Mouse (Mus musculus) cerebellum, adult 8-10 months (tissue): ENCODE data around the gene F13a1.

Experiments used
- DNase-seq: peaks from one replicate; pipeline ENCODE4 v3.0.0; 2022

The F13a1 gene

DNA sequence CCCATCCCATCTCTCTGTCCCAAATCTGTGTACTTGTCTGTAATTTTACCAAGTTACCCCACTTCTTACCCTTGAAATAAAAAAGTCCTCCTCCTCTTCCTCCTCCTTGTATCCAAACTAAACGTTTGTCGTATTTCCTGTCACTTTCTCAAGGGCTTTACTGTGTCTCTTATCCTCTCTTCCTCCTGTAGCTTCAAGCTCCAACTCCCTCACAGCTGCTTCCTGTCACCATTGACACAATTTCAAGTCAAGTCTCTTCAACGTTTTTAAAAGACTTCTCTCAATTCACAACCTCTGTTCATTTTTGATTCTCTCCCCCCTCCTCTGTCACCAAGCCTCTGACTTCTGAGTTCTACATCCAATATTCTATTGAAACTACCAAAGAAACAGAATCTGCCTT lies at the start of gene F13a1:
TSS of gene F13a1 (minus strand) at position 119 of the 400 bp plus-strand sequence.
- DNase-seq: no peak

GRCm38 (mm10) chr13:37091620-37092019 lies 41.6 kb upstream of the F13a1 start:
- no peak for DNase-seq

DNA sequence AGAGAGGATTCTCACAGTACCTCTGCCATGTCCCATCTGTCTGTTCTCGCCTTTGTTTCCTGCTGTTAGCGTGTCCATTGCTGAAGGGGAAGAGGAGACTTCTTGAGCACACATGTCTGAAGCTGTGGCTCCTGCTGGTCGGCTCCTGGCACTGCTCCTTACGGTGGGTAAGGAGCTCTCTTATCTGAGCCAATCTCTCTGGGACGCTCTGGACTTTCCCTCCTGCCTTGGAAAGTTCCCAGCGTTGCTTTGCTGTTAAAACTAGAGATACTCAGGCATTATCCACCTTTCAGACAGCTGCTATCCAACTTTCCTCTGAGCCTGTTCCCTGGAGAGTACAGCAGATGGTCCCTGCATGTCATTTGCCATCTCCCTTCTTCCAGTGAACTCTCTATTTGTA lies 39.1 kb upstream of the F13a1 start:
- no peak for DNase-seq

DNA sequence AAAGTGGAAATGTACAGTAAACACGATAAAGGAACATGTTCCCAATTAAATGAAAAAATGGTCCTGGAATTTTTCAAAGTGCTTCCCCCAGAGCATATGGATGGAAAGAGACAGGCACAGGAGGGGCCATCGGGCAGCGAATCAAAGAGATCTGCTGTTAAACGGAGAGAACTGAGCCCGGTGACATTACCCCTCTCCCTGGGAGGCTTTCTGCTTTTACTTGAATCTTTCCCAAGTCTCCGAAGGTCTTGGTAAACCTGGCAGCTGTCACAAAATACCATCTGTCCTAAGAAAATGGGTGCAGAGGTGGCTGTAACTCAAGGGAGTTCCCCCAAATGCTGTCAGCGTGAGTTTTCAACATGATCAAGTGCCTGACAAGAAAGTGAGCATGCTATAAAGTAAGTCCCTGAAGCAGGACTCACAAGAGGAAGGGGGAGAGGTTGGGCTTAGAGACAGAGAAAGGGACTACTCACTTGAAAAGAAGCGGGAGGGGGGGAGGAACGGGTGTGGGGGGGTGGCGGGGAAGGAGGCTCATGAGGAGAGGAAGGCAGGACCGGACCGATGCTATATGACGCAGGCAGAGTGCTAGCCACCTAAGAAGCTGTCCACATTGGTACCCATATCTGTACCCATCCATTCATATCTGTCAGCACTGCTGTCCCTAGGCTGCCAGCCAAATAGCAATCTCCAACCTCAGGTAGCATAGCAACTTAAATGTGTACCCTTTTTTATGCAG lies 31.6 kb upstream of the F13a1 start:
- DNase-seq: no peak

GRCm38 (mm10) chr13:37071390-37071789 lies 21.3 kb upstream of the F13a1 start:
- DNase-seq: no peak

DNA sequence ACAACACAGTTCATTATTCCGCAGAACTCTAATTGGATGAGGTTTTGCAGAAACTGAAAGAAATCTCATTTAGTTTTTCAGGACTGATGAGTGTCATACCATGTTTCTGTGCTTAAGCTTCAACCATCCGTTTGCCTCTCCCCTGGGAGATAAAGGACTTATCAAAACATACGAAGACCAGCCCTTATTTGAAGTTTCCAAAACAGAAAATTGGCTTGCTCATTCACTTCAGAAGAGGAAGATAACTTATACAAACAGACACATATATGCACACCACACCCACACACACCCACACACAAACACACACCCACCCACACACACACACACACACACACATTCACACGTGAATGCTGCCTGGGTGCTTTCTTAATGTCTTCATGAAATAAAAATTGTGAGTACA lies 20.8 kb upstream of the F13a1 start:
- no peak for DNase-seq

DNA sequence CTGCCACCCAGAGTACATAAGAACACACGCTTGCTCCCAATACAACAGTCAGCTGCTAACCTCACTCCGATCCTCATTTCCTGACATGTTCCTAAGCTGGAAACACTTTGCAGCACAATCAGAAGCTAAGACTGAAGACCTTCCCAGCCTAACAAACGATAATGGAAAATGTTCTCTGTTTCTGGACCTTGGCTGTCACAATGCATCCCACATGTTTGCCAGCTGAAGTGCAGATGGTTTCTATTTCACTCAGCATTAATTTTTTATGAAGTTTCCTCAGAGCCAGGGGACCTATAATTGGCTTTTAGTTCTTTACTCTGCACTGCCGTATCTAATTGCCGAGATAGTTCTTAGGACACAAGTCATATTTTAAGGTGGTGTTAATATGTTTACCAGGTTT lies 10.8 kb upstream of the F13a1 start:
- DNase-seq: no peak

DNA sequence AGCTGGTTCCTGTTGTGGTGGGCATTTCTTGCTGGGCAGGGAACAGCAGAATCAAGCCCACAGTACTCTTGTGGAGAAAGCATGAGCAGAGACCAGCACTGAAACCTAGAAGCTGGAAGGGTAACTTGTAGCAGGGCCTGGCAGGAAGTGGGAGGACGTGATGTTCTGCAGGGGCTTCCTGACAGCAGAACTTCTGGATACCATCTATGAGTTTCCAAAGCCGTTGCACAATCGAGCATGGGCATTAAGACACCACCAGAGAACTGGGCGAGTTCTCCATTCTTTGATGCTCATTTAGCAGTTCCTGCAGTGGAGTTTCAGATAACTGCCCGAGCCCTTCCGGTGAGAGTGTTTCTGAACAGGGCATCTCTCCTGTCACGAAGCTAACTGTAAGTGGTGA lies 6.6 kb upstream of the F13a1 start:
- DNase-seq: no peak

GRCm38 (mm10) chr13:37049631-37050030 lies 413 bp downstream of the F13a1 start:
- no peak for DNase-seq

GRCm38 (mm10) chr13:37049018-37049417 lies 1.0 kb downstream of the F13a1 start:
- no peak for DNase-seq

DNA sequence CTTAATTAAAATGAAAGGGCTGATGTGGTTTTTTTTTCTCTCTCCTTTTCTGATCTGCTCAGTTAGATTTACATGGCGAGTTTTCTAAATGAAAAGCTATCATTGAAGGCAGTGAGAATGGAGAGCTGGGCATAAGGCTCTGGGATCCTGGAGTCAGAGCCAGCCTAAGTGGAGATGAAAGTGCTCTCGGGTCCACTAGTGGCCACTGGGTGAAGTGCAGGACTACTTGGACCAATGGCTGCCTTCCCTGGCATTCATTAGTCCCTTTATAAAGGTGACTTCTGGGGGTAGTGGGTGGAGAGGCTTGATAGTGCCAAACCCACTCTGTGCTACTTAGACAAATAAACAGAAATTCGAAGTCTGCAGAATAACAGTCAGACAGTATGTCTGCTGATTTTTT lies 5.0 kb downstream of the F13a1 start:
- no peak for DNase-seq

DNA sequence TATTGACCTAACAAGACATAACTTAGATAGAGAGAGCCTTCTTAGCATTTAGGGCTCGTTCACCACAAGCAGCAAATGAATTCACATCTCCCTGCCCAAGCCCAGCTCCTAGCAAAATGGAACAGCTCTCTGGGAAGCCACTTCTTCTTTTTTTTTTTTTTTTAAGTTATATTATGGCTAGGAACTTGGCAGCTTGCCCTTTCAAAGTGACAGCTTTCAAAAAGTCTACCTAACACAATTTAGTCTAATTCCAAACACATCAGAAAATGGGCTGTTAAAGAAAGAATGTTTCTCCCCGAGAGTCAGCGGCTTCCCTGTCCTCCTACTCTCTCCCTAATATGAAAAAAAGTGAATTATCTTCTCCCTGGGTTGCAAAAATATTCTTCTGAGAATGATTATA lies 15.3 kb downstream of the F13a1 start:
- DNase-seq: no peak

DNA sequence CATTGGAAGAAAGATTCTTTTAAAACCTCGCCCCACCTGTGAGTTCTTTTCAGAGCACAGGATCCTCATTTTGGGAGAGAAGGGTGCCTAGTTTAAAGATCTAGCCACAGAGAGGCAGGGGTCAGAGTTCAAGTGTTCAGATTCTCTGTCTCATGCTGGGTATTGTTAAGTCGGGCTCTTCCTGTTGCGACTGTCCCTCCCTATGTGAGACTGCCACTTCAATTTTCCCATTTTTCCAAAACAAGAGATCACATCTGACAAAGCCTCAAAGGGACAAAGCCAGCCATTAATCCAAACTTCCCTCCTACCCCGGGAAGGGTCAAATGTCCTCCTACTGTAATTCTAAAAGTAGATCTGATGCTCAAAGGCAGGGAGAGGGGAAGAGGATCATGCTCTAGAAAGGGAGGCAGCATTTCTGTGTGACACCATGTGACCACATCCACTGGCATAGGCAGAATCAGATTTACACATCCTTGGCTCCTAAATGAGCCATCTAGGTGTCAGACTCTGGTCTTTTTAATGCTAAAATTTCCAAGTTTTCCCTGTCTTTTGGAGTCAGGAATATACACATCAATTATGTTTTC lies 24.0 kb downstream of the F13a1 start:
- DNase-seq: no peak

- DNase-seq: no peak
Observed at GRCm38 (mm10) chr13:37021575-37021974, 28.5 kb downstream of the F13a1 start.

- no peak for DNase-seq
Observed at GRCm38 (mm10) chr13:37010771-37011170, 39.3 kb downstream of the F13a1 start.

GRCm38 (mm10) chr13:37006224-37006623 lies 43.8 kb downstream of the F13a1 start:
- no peak for DNase-seq

DNA sequence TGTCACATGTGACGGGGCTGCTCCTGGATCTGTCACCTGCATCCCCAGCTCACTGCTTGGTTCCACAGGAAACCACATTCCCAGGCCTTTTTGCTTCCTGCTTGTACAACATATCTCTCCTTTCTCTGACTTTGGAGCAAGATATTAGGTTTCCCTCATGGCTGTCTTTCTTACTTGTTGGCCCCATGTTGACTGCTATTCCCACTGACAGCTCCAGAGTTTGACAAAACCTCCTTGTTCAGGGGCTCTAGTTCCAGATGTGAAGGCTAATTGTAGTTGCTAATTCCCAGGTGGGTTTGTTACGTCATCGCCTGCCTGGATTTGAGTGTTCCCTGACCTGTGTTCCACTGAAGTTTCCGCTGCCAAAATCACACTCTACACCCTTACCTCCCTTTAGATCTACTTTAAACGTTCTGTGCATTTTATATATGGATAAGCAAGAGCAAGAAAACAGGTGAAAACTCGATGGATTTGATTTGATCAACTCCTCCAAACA lies 50.8 kb downstream of the F13a1 start:
- no peak for DNase-seq

- DNase-seq: no peak
Observed at GRCm38 (mm10) chr13:36993593-36993992, 56.5 kb downstream of the F13a1 start.

DNA sequence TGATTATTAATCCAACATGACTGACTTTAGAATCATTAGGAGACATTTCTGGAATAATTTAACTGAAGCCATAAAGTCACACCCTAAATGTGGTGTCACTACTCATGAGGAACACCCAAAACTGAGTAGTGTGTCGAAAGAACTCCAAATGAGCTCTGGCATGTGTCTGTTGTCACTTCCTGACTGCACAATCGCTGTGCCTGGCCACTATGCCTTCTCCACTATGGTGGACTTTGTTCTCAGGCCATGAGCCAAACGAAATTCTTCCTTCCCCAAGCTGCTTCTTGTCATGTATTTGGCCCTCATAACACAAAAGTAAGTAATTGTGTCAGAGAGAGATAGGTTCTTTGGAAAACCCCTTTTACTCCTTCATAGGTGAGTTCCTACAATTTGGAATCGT lies 61.7 kb downstream of the F13a1 start:
- no peak for DNase-seq

DNA sequence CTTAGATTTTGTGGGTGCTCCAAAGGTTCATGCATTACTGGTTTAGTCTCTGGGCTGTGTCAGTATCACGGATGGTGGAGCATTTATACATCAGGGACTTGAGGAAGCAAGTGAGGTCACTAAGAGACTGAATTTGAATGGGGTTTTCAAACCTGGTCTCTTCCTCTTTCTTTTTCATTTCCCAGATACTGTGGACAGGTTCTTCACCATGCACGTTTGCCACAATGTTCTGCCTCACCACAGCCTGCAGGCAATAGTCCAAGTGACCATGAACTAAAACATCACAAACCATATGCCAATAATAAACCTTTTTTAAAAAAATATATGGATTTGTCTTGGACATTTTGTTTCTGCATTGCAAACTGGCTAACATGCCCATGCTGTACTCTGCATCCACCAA lies 77.0 kb downstream of the F13a1 start:
- no peak for DNase-seq

- no peak for DNase-seq
Observed at GRCm38 (mm10) chr13:36972226-36972625, 77.8 kb downstream of the F13a1 start.

GRCm38 (mm10) chr13:36962926-36963325 lies 87.1 kb downstream of the F13a1 start:
- DNase-seq: no peak

DNA sequence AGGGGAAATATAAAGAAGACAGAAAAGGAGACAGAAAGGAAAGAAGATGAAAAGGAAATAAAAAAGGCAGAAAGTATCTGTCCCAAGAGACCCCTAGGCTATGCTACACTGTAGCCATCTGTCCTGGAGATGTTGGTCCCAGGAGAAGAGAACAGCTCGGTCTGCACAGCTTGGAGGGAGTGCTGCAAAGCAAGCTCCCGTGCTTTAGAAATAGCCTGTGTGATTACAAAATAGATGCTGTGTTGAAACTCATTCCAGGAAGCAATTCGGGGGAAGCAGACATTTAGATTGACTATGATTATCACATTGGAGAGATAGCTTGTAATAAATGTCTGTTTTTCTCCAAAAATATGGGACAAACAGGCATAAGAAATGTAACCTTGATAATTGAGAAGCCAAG lies 91.0 kb downstream of the F13a1 start:
- no peak for DNase-seq

DNA sequence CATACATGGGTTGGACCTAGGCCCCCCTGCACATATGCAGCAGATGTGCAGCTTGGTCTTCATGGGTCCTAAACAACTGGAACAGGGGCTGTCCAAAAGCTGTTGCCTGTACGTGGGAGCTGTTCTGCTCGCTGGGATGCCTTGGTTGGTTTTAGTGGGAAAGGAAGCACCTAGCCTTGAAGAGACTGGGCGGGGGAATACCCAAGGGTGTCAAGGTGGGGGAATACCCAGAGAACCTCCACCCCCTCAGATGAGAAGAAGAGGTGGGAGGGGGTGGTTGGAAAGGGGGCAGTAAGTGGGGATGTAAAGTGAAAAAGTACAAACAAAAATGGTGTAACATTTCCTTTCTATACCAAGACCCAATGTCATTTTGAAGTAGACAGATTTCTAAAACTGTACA lies 95.1 kb downstream of the F13a1 start:
- DNase-seq: no peak

- DNase-seq: no peak
Observed at GRCm38 (mm10) chr13:36953676-36954075, 96.4 kb downstream of the F13a1 start.
